Mouse (Mus musculus) liver, postnatal 0 days (tissue): ENCODE data around the gene Serpinb1c.

Experiments used
- CTCF ChIP-seq: sonication (generic); IDR thresholded peaks from 2 replicates; pipeline ENCODE4 v1.5.1; 2016; ENCODE audit warnings: antibody characterized with exemption, low read depth
- EP300 ChIP-seq: IDR thresholded peaks from 2 replicates; pipeline ENCODE4 v1.6.1; 2016; ENCODE audit warnings: antibody characterized with exemption, low read depth, mild to moderate bottlenecking

DNA sequence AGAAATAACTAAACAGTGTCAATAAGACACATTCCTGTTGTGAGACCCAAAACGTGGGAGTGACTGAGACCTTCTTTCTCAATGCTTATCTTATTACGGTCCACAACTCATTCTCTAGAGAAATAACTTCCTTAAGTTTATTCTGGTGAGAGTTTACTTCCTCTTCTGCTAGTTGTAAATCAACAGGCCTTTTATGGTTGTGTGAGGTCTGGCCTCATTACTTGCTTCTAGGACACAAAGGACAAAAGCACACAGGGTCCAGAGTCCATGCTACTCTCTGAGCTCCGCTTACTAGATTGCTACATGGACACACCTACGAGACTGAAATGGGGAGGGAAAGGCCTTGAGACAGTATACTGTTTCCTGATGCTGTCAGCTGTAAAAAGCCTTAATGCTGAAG, 48.9 kb downstream of the Serpinb1c start:
- TF ChIP-seq CTCF (no peak), EP300 (no peak)
